Mouse (Mus musculus): Measurements from ENCODE around the gene Atp8b3. TPM values are rescaled to one million over a fixed set of nuclear protein-coding genes. Genes with fewer than 3 reads are reported as not detected.

Atp8b3 gene
- polyA plus RNA-seq, 1 experiment from 2014 or later, result 1.4 TPM

Other genes starting within 250 kb of the Atp8b3 start
- 465 and 476 TPM in 2 replicates for gene Rps15, start 246.7 kb downstream of the Atp8b3 start, polyA plus RNA-seq (2015; fragmentation: Nextera tagmentation; extraction: Ambion mirVana)
- 172 and 205 TPM in 2 replicates for gene Apc2, start 243.1 kb downstream of the Atp8b3 start, polyA plus RNA-seq (2015; fragmentation: Nextera tagmentation; extraction: Ambion mirVana)
- gene 2310011J03Rik, start 218.6 kb downstream of the Atp8b3 start, polyA plus RNA-seq (2015; fragmentation: Nextera tagmentation; extraction: Ambion mirVana), result 21.9 and 26.7 TPM in 2 replicates
- 5.6 and 6.5 TPM in 2 replicates for gene Pcsk4, start 209.6 kb downstream of the Atp8b3 start, polyA plus RNA-seq (2015; fragmentation: Nextera tagmentation; extraction: Ambion mirVana)
- 6.0 and 8.6 TPM in 2 replicates for gene Reep6, start 209.2 kb downstream of the Atp8b3 start, polyA plus RNA-seq (2015; fragmentation: Nextera tagmentation; extraction: Ambion mirVana)
- 0.38 and 0.40 TPM in 2 replicates for gene Adamtsl5, start 190.7 kb downstream of the Atp8b3 start, polyA plus RNA-seq (2015; fragmentation: Nextera tagmentation; extraction: Ambion mirVana)
- 9.6 and 11.0 TPM in 2 replicates for gene Plk5, start 182.7 kb downstream of the Atp8b3 start, polyA plus RNA-seq (2015; fragmentation: Nextera tagmentation; extraction: Ambion mirVana)
- gene Mex3d, start 151.5 kb downstream of the Atp8b3 start, polyA plus RNA-seq (2015; fragmentation: Nextera tagmentation; extraction: Ambion mirVana), result 13.6 and 15.0 TPM in 2 replicates
- gene Mbd3, start 139.6 kb downstream of the Atp8b3 start, polyA plus RNA-seq (2015; fragmentation: Nextera tagmentation; extraction: Ambion mirVana), result 174 and 188 TPM in 2 replicates
- gene Uqcr11, start 132.3 kb downstream of the Atp8b3 start, polyA plus RNA-seq (2015; fragmentation: Nextera tagmentation; extraction: Ambion mirVana), result 455 and 532 TPM in 2 replicates
- 30.2 and 35.2 TPM in 2 replicates for gene Tcf3, start 105.5 kb downstream of the Atp8b3 start, polyA plus RNA-seq (2015; fragmentation: Nextera tagmentation; extraction: Ambion mirVana)
- gene Onecut3, start 44.3 kb downstream of the Atp8b3 start, polyA plus RNA-seq (2015; fragmentation: Nextera tagmentation; extraction: Ambion mirVana), result 1.2 and 1.6 TPM in 2 replicates
- 26.9 and 27.6 TPM in 2 replicates for gene Rexo1, start 22.4 kb upstream of the Atp8b3 start, polyA plus RNA-seq (2015; fragmentation: Nextera tagmentation; extraction: Ambion mirVana)
- gene Klf16, start 38.2 kb upstream of the Atp8b3 start, polyA plus RNA-seq (2015; fragmentation: Nextera tagmentation; extraction: Ambion mirVana), result 4.9 and 5.5 TPM in 2 replicates
- 97.0 and 108 TPM in 2 replicates for gene Abhd17a, start 51.2 kb upstream of the Atp8b3 start, polyA plus RNA-seq (2015; fragmentation: Nextera tagmentation; extraction: Ambion mirVana)
- gene Scamp4, start 63.7 kb upstream of the Atp8b3 start, polyA plus RNA-seq (2015; fragmentation: Nextera tagmentation; extraction: Ambion mirVana), result 61.2 and 64.3 TPM in 2 replicates
- gene Adat3, start 63.8 kb upstream of the Atp8b3 start, polyA plus RNA-seq (2015; fragmentation: Nextera tagmentation; extraction: Ambion mirVana), result 4.5 and 6.2 TPM in 2 replicates
- 3.0 and 4.0 TPM in 2 replicates for gene Gm49322, start 66.9 kb upstream of the Atp8b3 start, polyA plus RNA-seq (2015; fragmentation: Nextera tagmentation; extraction: Ambion mirVana)
- 79.9 and 96.8 TPM in 2 replicates for gene Csnk1g2, start 83.7 kb upstream of the Atp8b3 start, polyA plus RNA-seq (2015; fragmentation: Nextera tagmentation; extraction: Ambion mirVana)
- 71.8 and 73.5 TPM in 2 replicates for gene Btbd2, start 117.9 kb upstream of the Atp8b3 start, polyA plus RNA-seq (2015; fragmentation: Nextera tagmentation; extraction: Ambion mirVana)
- 43.7 and 49.1 TPM in 2 replicates for gene Mknk2, start 139.0 kb upstream of the Atp8b3 start, polyA plus RNA-seq (2015; fragmentation: Nextera tagmentation; extraction: Ambion mirVana)
- 61.4 and 64.3 TPM in 2 replicates for gene Mob3a, start 162.9 kb upstream of the Atp8b3 start, polyA plus RNA-seq (2015; fragmentation: Nextera tagmentation; extraction: Ambion mirVana)
- gene Izumo4, start 163.1 kb upstream of the Atp8b3 start, polyA plus RNA-seq (2015; fragmentation: Nextera tagmentation; extraction: Ambion mirVana), result 44.9 and 49.5 TPM in 2 replicates
- gene Ap3d1, start 203.1 kb upstream of the Atp8b3 start, polyA plus RNA-seq (2015; fragmentation: Nextera tagmentation; extraction: Ambion mirVana), result 99.5 and 112 TPM in 2 replicates
- gene Dot1l, start 216.1 kb upstream of the Atp8b3 start, polyA plus RNA-seq (2015; fragmentation: Nextera tagmentation; extraction: Ambion mirVana), result 17.7 and 17.8 TPM in 2 replicates